19 mouse cellular contexts compared by ENCODE assay signal in the genomic region with DNA sequence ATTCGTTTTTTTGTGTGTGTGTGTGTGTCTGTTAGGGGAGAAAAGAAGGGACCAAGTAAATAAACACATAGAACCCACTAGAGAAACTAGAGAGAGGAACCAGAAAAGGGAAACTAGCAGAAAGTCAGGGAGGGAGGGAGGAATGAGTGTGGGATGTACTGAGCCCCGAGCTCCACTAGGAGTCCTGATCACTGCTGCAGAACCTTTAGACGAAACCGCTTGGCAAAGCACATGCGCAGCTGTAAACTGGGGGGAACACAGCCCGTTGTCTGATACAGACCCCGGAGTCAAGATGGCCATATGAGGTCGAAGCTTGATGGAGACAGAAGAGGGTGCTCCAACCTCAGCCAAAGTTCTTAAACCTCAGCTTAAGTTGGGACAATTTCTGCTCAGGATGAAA. TPM values are rescaled to one million over a fixed set of nuclear protein-coding genes. Genes with fewer than 3 reads are reported as not detected.
DNase-seq lines count a peak whose midpoint lies in the region; ATAC-seq and TF ChIP-seq lines count a peak whose summit lies in the region.
"Had no signal": no experiment of that assay in that cellular context is flagged by ENCODE, and none has a peak within 500 bp of the region (broad histone marks: within the 10 kb centered on the region; RNA-seq: fewer than 3 reads in every experiment).

No protein-coding gene starts in this region.

- H3K27ac ChIP-seq in hindbrain, postnatal 0 days: no peak overlapping the region
- no peak overlapping the region for H3K27ac ChIP-seq in hindbrain, embryonic 14.5 days
- H3K27ac ChIP-seq in lung, postnatal 0 days (ENCODE audit: low read length): no peak overlapping the region
- H3K27ac ChIP-seq: left cerebral cortex, adult 2 months; midbrain, embryonic 10.5 days had no signal

- H3K36me3 ChIP-seq in hindbrain, postnatal 0 days (ENCODE audit: insufficient read depth, low read length): no peaks in the 10 kb centered on the region
- no peaks in the 10 kb centered on the region for H3K36me3 ChIP-seq in hindbrain, embryonic 14.5 days (replicated peaks; ENCODE audit: control insufficient read depth, insufficient read depth)
- H3K36me3 ChIP-seq in lung, postnatal 0 days (ENCODE audit: insufficient read depth, low read length): no peaks in the 10 kb centered on the region
- H3K36me3 ChIP-seq: midbrain, embryonic 10.5 days had no signal

- TF ChIP-seq CTCF in hindbrain, postnatal 0 days (IDR thresholded peaks at IDR 0.05; ENCODE audit: low read depth): peak; percentile 42
- TF ChIP-seq CTCF in lung, postnatal 0 days (IDR thresholded peaks at IDR 0.05): peak; percentile 17; the same call in 1 of the 2 replicates

- no peak overlapping the region for H3K9ac ChIP-seq in hindbrain, postnatal 0 days (replicated peaks; ENCODE audit: low read length)
- H3K9ac ChIP-seq in hindbrain, embryonic 14.5 days: no peak overlapping the region
- no peak overlapping the region for H3K9ac ChIP-seq in lung, postnatal 0 days (replicated peaks; ENCODE audit: low read depth)

- no peaks in the 10 kb centered on the region for H3K9me3 ChIP-seq in hindbrain, postnatal 0 days (ENCODE audit: low read length)
- no peaks in the 10 kb centered on the region for H3K9me3 ChIP-seq in hindbrain, embryonic 14.5 days (ENCODE audit: control insufficient read depth, low read length)
- H3K9me3 ChIP-seq in lung, postnatal 0 days (ENCODE audit: low read length): no peaks in the 10 kb centered on the region
- H3K9me3 ChIP-seq: midbrain, embryonic 10.5 days had no signal

- H3K27me3 ChIP-seq in hindbrain, postnatal 0 days (ENCODE audit: insufficient read depth, low read length): no peaks in the 10 kb centered on the region
- H3K27me3 ChIP-seq in hindbrain, embryonic 14.5 days (ENCODE audit: control insufficient read depth, insufficient read depth, low read length): no peaks in the 10 kb centered on the region
- H3K27me3 ChIP-seq in lung, postnatal 0 days (replicated peaks; ENCODE audit: insufficient read depth, low read length): no peaks in the 10 kb centered on the region

- no peak overlapping the region for H3K4me3 ChIP-seq in hindbrain, postnatal 0 days (ENCODE audit: low read length)
- H3K4me3 ChIP-seq in hindbrain, embryonic 14.5 days (replicated peaks; ENCODE audit: low read length): no peak overlapping the region
- no peak overlapping the region for H3K4me3 ChIP-seq in lung, postnatal 0 days (ENCODE audit: low read depth, low read length)
- H3K4me3 ChIP-seq: left cerebral cortex, adult 2 months; midbrain, embryonic 10.5 days had no signal

- no peak for DNase-seq in hindbrain, postnatal 0 days (ENCODE audit: low spot score)
- no peak for DNase-seq in hindbrain, embryonic 14.5 days (ENCODE audit: low spot score)
- no peak for DNase-seq in lung, postnatal 0 days (ENCODE audit: low spot score)
- no peak for DNase-seq in lung, postnatal 36 days
- no peak for DNase-seq in frontal cortex, postnatal 14 days (ENCODE audit: low spot score in 2 of 2)
- DNase-seq: adrenal gland, adult 8-10 months; cerebellum, adult 11 months; cerebellum, postnatal 10 days; gastrocnemius, postnatal 10 days; kidney, adult 18-20 months; kidney, postnatal 14 days; lung, postnatal 14 days; retina, postnatal 1 day had no signal

- ATAC-seq in hindbrain, postnatal 0 days: no peak
- ATAC-seq in hindbrain, embryonic 14.5 days (ENCODE audit: low FRiP score): no peak
- ATAC-seq in lung, postnatal 0 days: no peak
- ATAC-seq in megakaryocyte, adult 5-6 weeks (ENCODE audit: poor library complexity, severe bottlenecking): peak; percentile 91
- no peak for ATAC-seq in activated CD4-positive, CD25-positive, alpha-beta regulatory T cell, adult 4 months
- ATAC-seq: forebrain, embryonic 16.5 days; hindbrain, embryonic 16.5 days had no signal

- H3K4me1 ChIP-seq in hindbrain, postnatal 0 days (ENCODE audit: insufficient read depth, low read length): no peaks in the 10 kb centered on the region
- H3K4me1 ChIP-seq in hindbrain, embryonic 14.5 days (replicated peaks; ENCODE audit: control insufficient read depth, insufficient read depth, low read length): no peaks in the 10 kb centered on the region
- no peaks in the 10 kb centered on the region for H3K4me1 ChIP-seq in lung, postnatal 0 days (ENCODE audit: insufficient read depth, low read depth, low read length)

- WGBS in hindbrain, postnatal 0 days: 65% methylated on average over 8 of the region's 8 CpGs
- WGBS in hindbrain, embryonic 14.5 days: 61% methylated on average over 8 of the region's 8 CpGs
- 53% methylated on average over 8 of the region's 8 CpGs for WGBS in lung, postnatal 0 days

- H3K4me2 ChIP-seq in hindbrain, postnatal 0 days (ENCODE audit: low read depth, low read length): no peak overlapping the region
- no peak overlapping the region for H3K4me2 ChIP-seq in hindbrain, embryonic 14.5 days (replicated peaks)
- H3K4me2 ChIP-seq in lung, postnatal 0 days (replicated peaks; ENCODE audit: low read depth, low read length): no peak overlapping the region

- no peak for TF ChIP-seq EP300 in lung, postnatal 0 days (IDR thresholded peaks at IDR 0.05)

RNA-seq across cellular contexts. Expression of a gene that starts 11.0 kb away (rescaled TPM):
- 0.50 TPM in 1 of 2 replicates, not detected in the other for total RNA-seq in hindbrain, postnatal 0 days (2014; rRNA removed)
- polyA plus RNA-seq in hindbrain, postnatal 0 days (2015; fragmentation: Nextera tagmentation; extraction: Ambion mirVana): 1.7 and 2.2 TPM in 2 replicates
- 0.51 and 0.87 TPM in 2 replicates for polyA plus RNA-seq in hindbrain, embryonic 14.5 days (2014; fragmentation: Nextera tagmentation; extraction: Ambion mirVana)
- 1.5 and 2.6 TPM in 2 replicates for polyA plus RNA-seq in lung, postnatal 0 days (2015; fragmentation: Nextera tagmentation; extraction: Ambion mirVana)
- 0.22 and 1.9 TPM in 2 replicates for total RNA-seq in megakaryocyte, adult 5-6 weeks (2015)
- total RNA-seq in megakaryocyte, adult 5-6 weeks (2017): 0.37 and 1.2 TPM in 2 replicates
- not detected for polyA plus RNA-seq in activated CD4-positive, CD25-positive, alpha-beta regulatory T cell, adult 4 months (2017; shearing (Covaris generic))
